Mouse (Mus musculus) midbrain, embryonic 14.5 days (tissue): ENCODE results near the gene Sumf1. TPM values are rescaled to one million over a fixed set of nuclear protein-coding genes. Genes with fewer than 3 reads are reported as not detected.

Source experiments
- ATAC-seq: fragments of 200-750 bp; cut with Nextera tagmentation; 2 replicates; pipeline ENCODE4 v1.8.0; 2017; ENCODE audit warnings: moderate number of reproducible peaks, moderate library complexity; ENCODE audit not compliant: low FRiP score, low TSS enrichment
- DNase-seq: peaks from one replicate; pipeline ENCODE4 v3.0.0-alpha.2; 2015
- H3K27ac ChIP-seq: fragments of 300-500 bp; sonication (generic); replicated peaks from 2 replicates; pipeline ENCODE4 v1.5.1; 2014; ENCODE audit warnings: mild to moderate bottlenecking, low read depth, low read length, moderate library complexity
- H3K27me3 ChIP-seq: fragments of 300-500 bp; sonication (generic); 2 replicates; pipeline ENCODE4 v1.6.1; 2014; ENCODE audit warnings: low read length, control low read depth, mixed read lengths; ENCODE audit not compliant: control insufficient read depth, insufficient read depth
- H3K36me3 ChIP-seq: fragments of 300-500 bp; sonication (generic); 2 replicates; pipeline ENCODE4 v1.6.1; 2014; ENCODE audit warnings: low read length, control low read depth; ENCODE audit not compliant: control insufficient read depth, insufficient read depth
- H3K4me1 ChIP-seq: fragments of 300-500 bp; sonication (generic); 2 replicates; pipeline ENCODE4 v1.6.1; 2014; ENCODE audit warnings: mild to moderate bottlenecking, antibody characterized with exemption, low read length, control low read depth; ENCODE audit not compliant: control insufficient read depth, insufficient read depth
- H3K4me2 ChIP-seq: fragments of 300-500 bp; sonication (generic); 2 replicates; pipeline ENCODE4 v1.6.1; 2014; ENCODE audit warnings: mild to moderate bottlenecking, low read length, moderate library complexity
- H3K4me3 ChIP-seq: fragments of 300-500 bp; sonication (generic); replicated peaks from 2 replicates; pipeline ENCODE4 v1.5.1; 2014; ENCODE audit warnings: low read depth, low read length
- H3K9ac ChIP-seq: fragments of 300-500 bp; sonication (generic); replicated peaks from 2 replicates; pipeline ENCODE4 v1.6.1; 2014; ENCODE audit warnings: mild to moderate bottlenecking, low read length, moderate library complexity
- H3K9me3 ChIP-seq: fragments of 300-500 bp; sonication (generic); 2 replicates; pipeline ENCODE4 v1.6.1; 2016; ENCODE audit warnings: low read length, control low read depth, mixed read lengths; ENCODE audit not compliant: control insufficient read depth
- WGBS: fragments of 180-500 bp; shearing (Covaris S2); extraction: QIAGEN DNeasy Blood & Tissue Kit; methylation state at CpG from one replicate; pipeline ENCODE4 v1.1.7; 2014; 5-methylcytosine and 5-hydroxymethylcytosine counted together
- polyA plus RNA-seq: library from polyadenylated mRNA; unstranded; fragments of >200 nt; fragmentation: Nextera tagmentation; extraction: Ambion mirVana; gene quantifications from 2 replicates; pipeline ENCODE4 v1.2.1, GENCODE M21; 2014

The Sumf1 gene
- polyA plus RNA-seq, 1 experiment from 2014 or later, result 10.9 TPM

DNA sequence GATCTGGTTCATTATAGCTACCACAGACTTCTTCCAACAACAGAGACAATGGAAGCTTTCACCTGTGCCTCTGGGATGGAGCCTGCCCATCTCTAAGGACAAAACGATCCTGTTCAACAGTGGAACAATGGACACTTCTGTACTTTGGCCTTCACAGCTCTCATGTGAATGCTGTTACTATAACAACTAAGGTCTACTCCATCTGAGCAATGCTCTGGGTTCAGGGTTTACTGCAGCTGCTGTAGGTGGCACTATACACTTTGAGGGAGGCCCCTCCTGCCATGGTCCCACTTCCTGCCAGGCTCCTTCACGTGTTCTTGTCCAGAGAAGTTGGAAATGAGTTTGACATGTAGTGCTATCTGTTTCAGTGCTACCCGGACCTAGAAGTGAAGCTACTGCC, 36.9 kb downstream of the Sumf1 start:
- 64% methylated on average over 3 of the region's 3 CpGs for WGBS
- no peak overlapping the region for H3K4me2 ChIP-seq
- no peaks in the 10 kb centered on the region for H3K27me3 ChIP-seq
- H3K36me3 ChIP-seq, result no peaks in the 10 kb centered on the region
- H3K4me1 ChIP-seq, result peaks cover 9% of the 10 kb centered on the region; the same call in 1 of the 2 replicates
- DNase-seq (no peak), ATAC-seq (no peak)
- H3K9ac ChIP-seq, result no peak overlapping the region
- no peaks in the 10 kb centered on the region for H3K9me3 ChIP-seq
- H3K4me3 ChIP-seq, result no peak overlapping the region
- no peak overlapping the region for H3K27ac ChIP-seq

- 93% methylated on average over 4 of the region's 4 CpGs for WGBS
- ATAC-seq, result no peak
- DNase-seq, result no peak
- Histone ChIP-seq H3K27me3 (no peaks in the 10 kb centered on the region), H3K4me3 (no peak overlapping the region), H3K9me3 (no peaks in the 10 kb centered on the region), H3K27ac (no peak overlapping the region), H3K4me1 (peaks cover 9% of the 10 kb centered on the region; the same call in 1 of the 2 replicates), H3K36me3 (no peaks in the 10 kb centered on the region), H3K9ac (no peak overlapping the region), H3K4me2 (no peak overlapping the region)
These were observed 38.7 kb downstream of the Sumf1 start for GRCm38 (mm10) chr6:108146637-108147036.

DNA sequence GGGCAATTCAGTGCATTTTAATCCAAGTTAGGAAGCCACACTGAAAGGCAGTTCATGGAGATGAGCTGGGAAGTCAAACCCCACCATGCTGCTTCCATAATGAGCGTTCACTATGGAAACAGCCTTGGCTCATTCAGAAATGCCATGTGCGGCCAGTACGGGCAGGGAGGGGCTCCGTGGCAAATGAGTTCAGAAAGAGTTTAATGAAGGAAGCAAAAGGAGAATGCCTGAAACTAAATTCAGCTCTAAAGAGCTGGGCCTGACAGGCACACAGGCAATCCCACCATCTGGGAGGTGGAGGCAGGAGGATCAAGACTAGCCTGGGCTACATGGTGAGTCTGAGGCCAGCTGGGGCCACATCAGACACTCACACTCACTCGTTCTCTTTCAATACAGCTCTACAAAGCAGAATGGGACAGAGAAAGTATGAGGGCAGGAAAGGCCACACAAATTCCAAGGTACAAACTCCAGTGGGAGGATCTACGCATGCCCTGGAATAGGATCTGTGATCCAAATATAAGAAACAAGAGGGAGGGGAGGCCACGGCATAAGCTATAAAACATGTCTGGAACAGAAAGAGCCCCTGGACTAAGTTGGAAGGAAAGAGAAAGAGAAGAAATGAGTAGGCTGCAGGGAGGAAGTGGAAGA, 39.3 kb downstream of the Sumf1 start:
- H3K9me3 ChIP-seq, result no peaks in the 10 kb centered on the region
- 23% methylated on average over 7 of the region's 7 CpGs for whole genome bisulfite sequencing
- H3K4me2 ChIP-seq, result no peak overlapping the region
- no peaks in the 10 kb centered on the region for H3K36me3 ChIP-seq
- H3K27ac ChIP-seq, result no peak overlapping the region; the same call in 1 of the 2 replicates
- no peaks in the 10 kb centered on the region for H3K27me3 ChIP-seq
- H3K4me3 ChIP-seq, result no peak overlapping the region
- no peak overlapping the region for H3K9ac ChIP-seq
- peak; percentile 75 for DNase-seq
- peak; percentile 85 for ATAC-seq
- peaks cover 9% of the 10 kb centered on the region; the same call in 1 of the 2 replicates for H3K4me1 ChIP-seq

DNA sequence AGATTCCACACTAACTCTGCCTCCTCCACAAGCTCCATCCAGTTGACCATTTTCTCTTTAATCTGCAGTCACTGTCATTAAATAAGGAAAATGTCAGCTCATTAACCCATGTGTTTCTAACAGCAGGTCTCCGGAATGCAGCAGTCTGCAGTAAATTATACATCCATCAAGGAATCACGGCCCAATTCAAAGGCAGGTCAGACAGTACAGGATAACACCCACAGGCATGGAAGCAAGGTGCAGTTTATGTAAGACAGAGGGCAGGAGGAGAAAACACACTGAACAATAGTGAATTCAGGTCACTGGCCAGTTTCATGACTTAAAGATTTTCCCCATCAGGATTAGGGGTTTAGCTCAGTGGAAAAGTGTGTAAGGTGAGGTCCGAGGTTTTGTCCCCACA, 40.1 kb downstream of the Sumf1 start:
- WGBS, result 32% methylated on average over 3 of the region's 3 CpGs
- ATAC-seq (no peak), DNase-seq (no peak)
- no peak overlapping the region for H3K4me2 ChIP-seq
- no peaks in the 10 kb centered on the region for H3K9me3 ChIP-seq
- H3K4me1 ChIP-seq, result peaks cover 9% of the 10 kb centered on the region; the same call in 1 of the 2 replicates
- H3K9ac ChIP-seq, result no peak overlapping the region
- H3K27ac ChIP-seq, result no peak overlapping the region
- no peaks in the 10 kb centered on the region for H3K27me3 ChIP-seq
- no peaks in the 10 kb centered on the region for H3K36me3 ChIP-seq
- no peak overlapping the region for H3K4me3 ChIP-seq

- WGBS, result 57% methylated on average over 4 of the region's 4 CpGs
- Histone ChIP-seq H3K4me2 (no peak overlapping the region), H3K9ac (no peak overlapping the region), H3K36me3 (no peaks in the 10 kb centered on the region), H3K4me3 (no peak overlapping the region), H3K9me3 (no peaks in the 10 kb centered on the region), H3K27me3 (no peaks in the 10 kb centered on the region), H3K27ac (no peak overlapping the region), H3K4me1 (peaks cover 9% of the 10 kb centered on the region; the same call in 1 of the 2 replicates)
- ATAC-seq (no peak), DNase-seq (peak; percentile 7)
These were observed 42.6 kb downstream of the Sumf1 start for GRCm38 (mm10) chr6:108142796-108143195.

GRCm38 (mm10) chr6:108140722-108141490, 44.5 kb downstream of the Sumf1 start:
- no peak for DNase-seq
- Histone ChIP-seq H3K27me3 (no peaks in the 10 kb centered on the region), H3K4me1 (peaks cover 6% of the 10 kb centered on the region; the same call in 1 of the 2 replicates), H3K27ac (no peak overlapping the region), H3K9me3 (no peaks in the 10 kb centered on the region), H3K4me3 (no peak overlapping the region), H3K4me2 (no peak overlapping the region), H3K9ac (no peak overlapping the region), H3K36me3 (no peaks in the 10 kb centered on the region)
- ATAC-seq, result no peak
- 94% methylated on average over 4 of the region's 4 CpGs for WGBS

DNA sequence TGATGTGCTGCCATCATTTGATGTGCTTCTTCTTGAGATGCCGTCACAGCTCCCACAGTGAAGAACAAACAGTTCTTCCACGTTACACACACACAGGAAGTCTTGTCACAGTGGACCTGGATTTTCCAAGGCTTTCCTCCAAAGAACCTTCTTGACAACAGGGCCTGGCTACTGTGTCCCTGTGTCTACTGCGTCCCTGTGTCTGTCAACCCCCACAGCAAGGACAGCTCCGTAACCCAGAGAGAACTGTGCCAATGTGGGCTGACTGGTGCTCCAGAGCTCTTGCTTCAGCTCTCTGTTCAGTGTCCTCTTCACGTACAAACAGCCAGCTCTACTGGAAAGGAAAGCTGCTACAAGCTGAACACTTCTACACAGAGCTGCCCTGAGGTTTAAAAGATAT, 48.4 kb downstream of the Sumf1 start:
- no peaks in the 10 kb centered on the region for H3K4me1 ChIP-seq
- DNase-seq (no peak), ATAC-seq (no peak)
- H3K4me3 ChIP-seq, result no peak overlapping the region
- 90% methylated on average over 5 of the region's 5 CpGs for WGBS
- H3K27ac ChIP-seq, result no peak overlapping the region
- H3K36me3 ChIP-seq, result no peaks in the 10 kb centered on the region
- no peaks in the 10 kb centered on the region for H3K27me3 ChIP-seq
- H3K9ac ChIP-seq, result no peak overlapping the region
- no peak overlapping the region for H3K4me2 ChIP-seq
- no peaks in the 10 kb centered on the region for H3K9me3 ChIP-seq

GRCm38 (mm10) chr6:108136286-108136685, 49.1 kb downstream of the Sumf1 start:
- Histone ChIP-seq H3K27ac (no peak overlapping the region), H3K4me1 (no peaks in the 10 kb centered on the region), H3K36me3 (no peaks in the 10 kb centered on the region), H3K4me3 (no peak overlapping the region), H3K27me3 (no peaks in the 10 kb centered on the region), H3K4me2 (no peak overlapping the region), H3K9ac (no peak overlapping the region), H3K9me3 (no peaks in the 10 kb centered on the region)
- no peak for ATAC-seq
- DNase-seq, result no peak
- WGBS, result 94% methylated on average over 1 of the region's 1 CpGs
